Mouse (Mus musculus) myocyte (in vitro differentiated cells): ENCODE measurements at regions not wholly inside any gene's neighbourhood (a gene's known extent, or its start where the extent isn't known, plus 50 kb on each side); places are given as distances from the start of the nearest gene placed in this dataset.

Experiments
- H3K27me3 ChIP-seq: one replicate; pipeline ENCODE4 v1.6.1; 2011; ENCODE audit not compliant: control insufficient read depth, insufficient read depth, insufficient read length
- H3K36me3 ChIP-seq: one replicate; pipeline ENCODE4 v1.6.1; 2011; ENCODE audit not compliant: control insufficient read depth, insufficient read depth
- H3K4me2 ChIP-seq: one replicate; pipeline ENCODE4 v1.6.1; 2011; ENCODE audit warnings: low read depth, control low read depth
- H3K4me3 ChIP-seq: one replicate; pipeline ENCODE4 v1.5.1; 2011; ENCODE audit warnings: mild to moderate bottlenecking, control low read depth, moderate library complexity
- H3K79me2 ChIP-seq: one replicate; pipeline ENCODE4 v1.6.1; 2011; ENCODE audit not compliant: control insufficient read depth, insufficient read depth
- H3ac ChIP-seq: one replicate; pipeline ENCODE4 v1.6.1; 2011; ENCODE audit not compliant: control insufficient read depth, insufficient read length
- CEBPB ChIP-seq: IDR thresholded peaks from 2 replicates; pipeline ENCODE4 v1.6.1; 2011; ENCODE audit warnings: mild to moderate bottlenecking, moderate library complexity; ENCODE audit not compliant: poor library complexity, insufficient read depth, severe bottlenecking
- E2F4 ChIP-seq: IDR thresholded peaks from one replicate; pipeline ENCODE4 v1.6.1; 2011; ENCODE audit warnings: mild to moderate bottlenecking, control low read depth, moderate library complexity; ENCODE audit not compliant: insufficient read depth
- MAX ChIP-seq: IDR thresholded peaks from one replicate; pipeline ENCODE4 v1.6.1; 2011; ENCODE audit warnings: low read depth, mild to moderate bottlenecking, control low read depth
- MYOD1 ChIP-seq, 3 experiments: IDR thresholded peaks; one replicate each; pipeline ENCODE4 v1.6.1; 2011; ENCODE audit warnings: control low read depth in 2 of 3, low read depth in 2 of 3, mild to moderate bottlenecking in 2 of 3, moderate library complexity in 1 of 3; ENCODE audit not compliant: insufficient read length in 2 of 3, control insufficient read depth in 1 of 3
- MYOG ChIP-seq, 3 experiments: IDR thresholded peaks; one replicate each; pipeline ENCODE4 v1.6.1; 2011; ENCODE audit warnings: control low read depth in 2 of 3, low read depth in 2 of 3, mild to moderate bottlenecking in 2 of 3; ENCODE audit not compliant: insufficient read length in 2 of 3, control insufficient read depth in 1 of 3, insufficient read depth in 1 of 3
- POLR2A ChIP-seq: IDR thresholded peaks from one replicate; pipeline ENCODE4 v1.6.1; 2011; ENCODE audit warnings: low read depth, mild to moderate bottlenecking, control low read depth, moderate library complexity; ENCODE audit not compliant: insufficient read length
- POLR2AphosphoS2 ChIP-seq: IDR thresholded peaks from one replicate; pipeline ENCODE4 v1.6.1; 2011; ENCODE audit warnings: low read depth, control low read depth; ENCODE audit not compliant: insufficient read length
- REST ChIP-seq: IDR thresholded peaks from one replicate; pipeline ENCODE4 v1.6.1; 2011; ENCODE audit warnings: mild to moderate bottlenecking, control low read depth, moderate library complexity; ENCODE audit not compliant: insufficient read depth, insufficient read length
- SRF ChIP-seq: IDR thresholded peaks from one replicate; pipeline ENCODE4 v1.6.1; 2011; ENCODE audit warnings: low read depth; ENCODE audit not compliant: control insufficient read depth, insufficient read length
- TCF12 ChIP-seq: IDR thresholded peaks from one replicate; pipeline ENCODE4 v1.6.1; 2011; ENCODE audit warnings: mild to moderate bottlenecking, control low read depth; ENCODE audit not compliant: poor library complexity, insufficient read depth, severe bottlenecking
- TCF3 ChIP-seq: IDR thresholded peaks from one replicate; pipeline ENCODE4 v1.6.1; 2011; ENCODE audit warnings: low read depth, control low read depth; ENCODE audit not compliant: insufficient read length
- USF1 ChIP-seq: IDR thresholded peaks from one replicate; pipeline ENCODE4 v1.6.1; 2011; ENCODE audit warnings: low read depth, mild to moderate bottlenecking, control low read depth, moderate library complexity

DNA sequence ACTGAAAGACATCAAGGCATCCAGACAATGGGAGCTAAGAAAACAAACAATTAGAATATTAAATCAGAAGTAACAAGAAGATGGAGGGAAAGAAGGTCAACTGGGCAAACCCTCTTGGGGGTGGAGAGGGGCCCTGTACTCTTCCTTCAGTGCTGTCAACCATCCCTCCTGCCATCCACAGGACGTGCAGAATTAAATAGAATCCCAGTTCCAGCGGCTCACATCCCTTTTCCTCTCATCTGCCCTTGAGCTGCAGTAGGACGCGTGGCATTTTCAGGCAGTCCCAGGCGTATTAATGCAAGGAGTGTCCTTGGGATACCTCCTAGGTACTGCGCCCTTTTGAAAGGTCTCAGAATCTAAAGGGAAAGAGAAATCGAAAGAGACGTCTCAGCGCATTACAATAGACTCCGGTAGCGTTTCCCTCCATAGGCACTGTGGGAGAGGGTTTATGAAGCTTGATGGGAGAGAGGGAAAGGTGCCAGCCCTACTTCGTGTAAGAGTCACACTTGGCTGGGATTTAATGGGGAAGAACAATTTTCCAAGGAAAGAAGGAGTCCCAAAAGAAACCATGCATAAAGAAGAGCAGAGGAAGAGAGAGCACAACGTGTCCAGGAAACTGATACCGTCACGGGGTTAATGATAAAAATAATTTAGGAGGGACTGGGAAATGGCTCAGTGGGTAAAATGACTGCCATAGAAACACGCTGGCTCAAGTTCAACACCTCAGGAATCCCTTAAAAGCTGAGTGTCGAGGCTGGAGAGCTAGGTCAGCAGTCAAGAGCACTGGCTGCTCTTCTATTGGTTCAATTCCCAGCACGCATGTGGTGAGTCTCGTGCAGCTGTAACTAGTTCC lies 85.7 kb upstream of the Plekha5 start:
- Histone ChIP-seq H3K4me2 (no peak overlapping the region), H3K79me2 (no peaks in the 10 kb centered on the region), H3K4me3 (no peak overlapping the region), H3K27me3 (no peaks in the 10 kb centered on the region), H3ac (no peak overlapping the region), H3K36me3 (no peaks in the 10 kb centered on the region)
- TF ChIP-seq CEBPB (no peak), USF1 (no peak), POLR2AphosphoS2 (no peak), MYOD1 (IDR thresholded peaks at IDR 0.05; ENCODE audit: control insufficient read depth in 1 of 3, insufficient read length in 2 of 3, low read depth in 2 of 3) (no peak), REST (no peak), TCF3 (no peak)

DNA sequence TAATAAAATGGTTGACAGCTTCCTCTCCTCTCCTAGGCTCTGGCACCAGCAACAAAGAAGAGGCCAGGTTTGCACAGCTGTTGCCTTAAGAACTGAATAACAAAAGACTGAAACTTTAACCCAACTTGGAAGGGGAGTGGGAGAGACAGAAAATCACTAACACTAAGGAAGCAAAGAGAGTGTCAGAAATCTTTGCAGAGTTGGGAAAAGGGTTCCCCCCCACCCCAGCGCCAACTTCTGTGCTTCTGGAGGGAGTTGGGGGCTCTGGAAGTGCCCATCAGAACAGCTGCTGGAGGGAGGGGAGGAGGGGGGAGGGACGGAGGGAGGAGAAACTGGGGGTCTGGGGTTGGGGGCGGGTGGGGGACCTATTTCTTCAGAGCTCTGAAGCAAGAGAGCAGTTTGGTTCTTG lies 86.8 kb upstream of the Plekha5 start:
- no peaks in the 10 kb centered on the region for H3K79me2 ChIP-seq
- H3K4me2 ChIP-seq: peak overlapping the region; percentile 34
- H3ac ChIP-seq: no peak overlapping the region
- no peak for TF ChIP-seq MAX
- TF ChIP-seq REST: no peak
- no peak for TF ChIP-seq CEBPB
- TF ChIP-seq TCF3: no peak
- TF ChIP-seq MYOG (IDR thresholded peaks at IDR 0.05; ENCODE audit: control insufficient read depth in 1 of 3, insufficient read depth in 1 of 3, insufficient read length in 2 of 3, low read depth in 2 of 3): no peak
- no peak for TF ChIP-seq POLR2AphosphoS2
- no peak for TF ChIP-seq SRF
- no peak for TF ChIP-seq TCF12
- no peak for TF ChIP-seq USF1
- TF ChIP-seq POLR2A: no peak
- no peak for TF ChIP-seq E2F4
- no peaks in the 10 kb centered on the region for H3K36me3 ChIP-seq
- no peaks in the 10 kb centered on the region for H3K27me3 ChIP-seq
- no peak overlapping the region for H3K4me3 ChIP-seq

DNA sequence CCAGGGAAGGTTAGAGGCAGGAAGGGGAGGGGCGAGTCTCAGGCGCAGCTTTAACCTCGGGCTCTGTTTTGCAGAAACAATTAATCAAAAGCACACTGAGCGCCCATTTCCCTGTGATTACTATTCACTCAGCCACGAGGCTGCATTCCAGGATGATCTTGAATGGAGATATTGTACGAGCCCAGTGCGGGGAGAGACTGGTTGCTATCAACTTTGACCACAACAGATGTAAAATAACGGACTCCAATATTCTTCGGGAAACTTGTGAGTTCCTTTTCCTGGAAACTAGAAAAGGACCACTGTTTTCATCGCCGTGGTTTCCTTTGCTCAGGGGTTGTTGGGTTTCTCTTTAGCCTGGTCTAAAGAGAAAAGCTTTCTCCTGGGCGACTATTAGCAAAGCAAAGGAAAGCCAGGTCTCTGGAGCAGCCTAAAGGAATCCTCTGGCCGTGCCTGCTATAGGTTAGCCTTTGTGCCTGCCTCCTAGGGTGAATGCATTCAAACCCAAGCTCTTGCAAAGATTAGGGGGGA lies 87.4 kb upstream of the Plekha5 start:
- no peaks in the 10 kb centered on the region for H3K27me3 ChIP-seq
- H3K4me3 ChIP-seq: no peak overlapping the region
- TF ChIP-seq POLR2A: no peak
- no peak for TF ChIP-seq MAX
- TF ChIP-seq E2F4: no peak
- no peak for TF ChIP-seq TCF12
- TF ChIP-seq CEBPB: no peak
- no peak for TF ChIP-seq MYOD1 (IDR thresholded peaks at IDR 0.05; ENCODE audit: control insufficient read depth in 1 of 3, insufficient read length in 2 of 3, low read depth in 2 of 3)
- no peak for TF ChIP-seq REST
- no peak for TF ChIP-seq TCF3
- TF ChIP-seq MYOG (IDR thresholded peaks at IDR 0.05; ENCODE audit: control insufficient read depth in 1 of 3, insufficient read depth in 1 of 3, insufficient read length in 2 of 3, low read depth in 2 of 3): no peak
- no peak for TF ChIP-seq USF1
- TF ChIP-seq SRF: no peak
- TF ChIP-seq POLR2AphosphoS2: no peak
- H3K4me2 ChIP-seq: peak overlapping the region; percentile 34
- H3K79me2 ChIP-seq: no peaks in the 10 kb centered on the region
- H3ac ChIP-seq: no peak overlapping the region
- H3K36me3 ChIP-seq: no peaks in the 10 kb centered on the region

DNA sequence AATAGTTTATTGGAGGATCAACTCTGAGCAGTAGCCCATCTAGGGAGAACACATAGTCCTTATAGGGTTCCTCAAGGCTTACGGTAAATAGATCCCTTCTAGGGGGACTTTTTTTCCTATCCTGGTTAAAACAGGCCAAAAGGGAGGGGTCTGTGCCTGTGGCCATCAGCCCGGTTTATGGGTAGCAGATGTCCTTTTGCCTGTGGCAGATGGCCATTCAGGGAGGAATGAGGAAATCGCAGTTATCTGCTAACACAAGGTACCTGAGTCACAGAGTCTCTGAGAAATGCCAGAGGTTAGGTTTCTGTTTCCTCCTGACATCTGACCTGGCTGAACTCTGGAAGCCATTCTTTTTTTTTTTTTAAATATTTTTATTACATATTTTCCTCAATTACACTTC lies 90.5 kb upstream of the Plekha5 start:
- TF ChIP-seq POLR2AphosphoS2: no peak
- TF ChIP-seq USF1: no peak
- Histone ChIP-seq H3ac (no peak overlapping the region), H3K79me2 (no peaks in the 10 kb centered on the region), H3K4me3 (no peak overlapping the region), H3K4me2 (no peak overlapping the region), H3K36me3 (no peaks in the 10 kb centered on the region), H3K27me3 (no peaks in the 10 kb centered on the region)

DNA sequence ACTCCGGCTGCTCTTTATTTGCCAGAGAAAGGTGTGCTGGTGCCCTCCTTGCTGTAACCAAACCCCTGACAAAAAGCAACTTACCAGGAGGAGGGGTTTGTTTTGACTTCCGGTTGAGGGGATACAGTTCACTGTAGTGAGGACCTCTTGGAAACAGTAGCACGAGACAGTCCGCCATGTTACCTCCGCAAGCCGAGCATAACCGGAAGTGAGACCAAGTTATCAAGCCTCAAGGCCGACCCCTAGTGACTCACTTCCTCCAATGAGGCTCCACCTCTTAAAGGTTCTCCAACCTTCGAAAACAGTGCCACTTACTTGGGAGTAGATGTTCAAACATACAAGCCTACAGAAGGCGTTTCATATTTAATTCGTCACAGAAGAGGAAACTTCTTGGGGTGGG lies 115.2 kb upstream of the Plekha5 start:
- H3K79me2 ChIP-seq: no peaks in the 10 kb centered on the region
- no peak overlapping the region for H3ac ChIP-seq
- no peaks in the 10 kb centered on the region for H3K36me3 ChIP-seq

More for the DNA sequence above, 115.2 kb upstream of the Plekha5 start:
- TF ChIP-seq E2F4 (no peak), POLR2A (no peak), TCF3 (no peak), POLR2AphosphoS2 (no peak), USF1 (no peak), MYOG (IDR thresholded peaks at IDR 0.05; ENCODE audit: control insufficient read depth in 1 of 3, insufficient read depth in 1 of 3, insufficient read length in 2 of 3, low read depth in 2 of 3) (no peak), CEBPB (no peak), REST (no peak), SRF (no peak), MAX (no peak), TCF12 (no peak), MYOD1 (IDR thresholded peaks at IDR 0.05; ENCODE audit: control insufficient read depth in 1 of 3, insufficient read length in 2 of 3, low read depth in 2 of 3) (no peak)
- Histone ChIP-seq H3K4me2 (no peak overlapping the region), H3K4me3 (no peak overlapping the region), H3K27me3 (no peaks in the 10 kb centered on the region)
